Mouse (Mus musculus) G1E-ER4 (cell line): ENCODE results near the gene Adgrl1. TPM values are rescaled to one million over a fixed set of nuclear protein-coding genes. Genes with fewer than 3 reads are reported as not detected.

Experiments
- GATA1 ChIP-seq: IDR thresholded peaks from one replicate; pipeline ENCODE4 v1.8.0; 2012; ENCODE audit warnings: low read length, inconsistent platforms
- polyA plus RNA-seq: library from polyadenylated mRNA; stranded (reverse); fragments of >175 nt; gene quantifications from 2 replicates; pipeline ENCODE4 v1.2.3, GENCODE M21; 2012

Adgrl1 gene
- polyA plus RNA-seq, 1 experiment: 28.6 TPM

DNA sequence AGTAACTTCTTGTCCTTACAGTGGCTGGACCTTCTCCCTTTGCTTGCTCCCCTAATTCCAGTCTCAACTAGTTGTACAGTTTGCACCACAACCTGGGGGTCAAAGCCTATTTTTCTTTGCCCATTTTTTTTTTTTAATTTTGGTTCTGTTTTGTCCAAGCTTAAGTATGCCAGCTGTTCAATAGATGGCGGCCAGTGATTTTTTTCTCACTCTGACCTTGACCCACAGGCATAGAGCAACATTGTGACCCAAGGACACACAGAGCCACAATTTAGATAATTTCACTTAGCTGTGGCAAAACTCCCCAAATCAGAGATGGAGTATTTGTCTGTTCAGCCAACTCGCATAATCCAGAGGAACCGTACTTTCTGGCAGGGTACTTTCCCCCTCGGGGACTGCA, 71.2 kb downstream of the Adgrl1 start:
- TF ChIP-seq GATA1: no peak

DNA sequence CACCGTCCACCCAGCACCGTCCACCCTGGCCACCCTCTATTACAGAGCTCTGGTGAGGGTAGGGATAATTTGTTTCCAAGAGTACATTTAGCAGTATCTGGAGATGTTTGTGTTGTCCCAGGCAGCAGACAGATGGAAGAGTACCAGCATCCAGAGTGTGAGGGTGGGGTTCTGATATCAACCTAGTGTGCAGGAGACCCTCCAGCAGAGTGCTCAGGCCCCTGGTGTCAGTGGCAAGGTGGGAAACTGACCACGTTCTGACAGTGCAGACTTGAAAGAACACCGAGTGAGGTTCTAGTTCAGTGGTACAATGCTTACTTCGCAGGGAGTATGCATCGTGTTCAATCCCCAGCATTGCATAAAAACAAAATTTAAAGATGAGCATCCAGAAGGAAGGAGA, 71.8 kb downstream of the Adgrl1 start:
- TF ChIP-seq GATA1: no peak

DNA sequence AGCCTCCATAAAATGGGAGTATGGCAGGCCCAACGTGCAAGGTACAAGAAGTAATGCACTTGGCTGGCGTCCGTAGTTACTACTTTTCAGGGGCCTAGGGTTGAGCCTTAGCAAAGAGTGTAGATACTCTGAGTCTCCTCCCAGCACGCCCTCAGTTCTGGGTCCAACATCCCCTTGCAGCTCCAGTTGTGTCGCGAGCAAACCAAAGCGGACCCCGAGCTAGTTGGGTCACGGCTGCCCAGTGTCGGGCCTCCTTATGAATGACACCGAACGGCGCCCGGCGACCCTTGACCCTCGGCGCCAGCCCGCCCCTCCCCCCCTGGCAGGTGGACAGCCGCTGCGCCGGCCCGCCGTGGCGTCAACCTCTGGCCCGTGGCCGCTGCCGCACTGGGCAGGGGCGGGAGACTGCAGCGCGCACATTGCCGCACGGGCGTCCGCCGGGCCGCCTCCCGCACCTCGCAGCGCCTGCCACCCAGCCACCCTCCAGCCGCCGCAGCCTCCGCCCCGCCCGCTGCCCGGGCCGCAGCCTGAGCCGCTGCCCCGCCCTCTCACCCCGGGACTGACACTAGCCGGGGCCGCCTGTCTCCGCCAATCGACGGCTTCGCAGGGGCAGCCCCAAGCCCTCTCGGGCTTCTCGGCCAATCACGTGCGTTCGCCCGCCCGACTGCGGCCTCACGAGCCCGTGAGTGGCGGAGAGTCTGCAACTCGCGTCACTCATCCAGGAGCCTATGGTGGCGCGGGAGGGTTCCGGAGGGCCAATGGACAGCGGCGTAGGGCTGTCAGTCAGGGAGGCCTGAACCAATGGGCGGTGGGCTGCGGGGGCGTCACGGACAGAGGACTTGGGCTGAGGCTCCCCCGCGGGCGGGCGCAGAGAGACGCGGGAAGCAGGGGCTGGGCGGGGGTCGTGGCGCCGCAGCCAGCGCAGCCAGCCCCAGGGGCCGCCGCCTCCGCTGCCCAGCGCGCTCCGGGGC, 72.5 kb downstream of the Adgrl1 start, which contains the start of gene Prkaca:
TSS of gene Prkaca (plus strand) at position 844 of the 971 bp plus-strand sequence.
- no peak for TF ChIP-seq GATA1

DNA sequence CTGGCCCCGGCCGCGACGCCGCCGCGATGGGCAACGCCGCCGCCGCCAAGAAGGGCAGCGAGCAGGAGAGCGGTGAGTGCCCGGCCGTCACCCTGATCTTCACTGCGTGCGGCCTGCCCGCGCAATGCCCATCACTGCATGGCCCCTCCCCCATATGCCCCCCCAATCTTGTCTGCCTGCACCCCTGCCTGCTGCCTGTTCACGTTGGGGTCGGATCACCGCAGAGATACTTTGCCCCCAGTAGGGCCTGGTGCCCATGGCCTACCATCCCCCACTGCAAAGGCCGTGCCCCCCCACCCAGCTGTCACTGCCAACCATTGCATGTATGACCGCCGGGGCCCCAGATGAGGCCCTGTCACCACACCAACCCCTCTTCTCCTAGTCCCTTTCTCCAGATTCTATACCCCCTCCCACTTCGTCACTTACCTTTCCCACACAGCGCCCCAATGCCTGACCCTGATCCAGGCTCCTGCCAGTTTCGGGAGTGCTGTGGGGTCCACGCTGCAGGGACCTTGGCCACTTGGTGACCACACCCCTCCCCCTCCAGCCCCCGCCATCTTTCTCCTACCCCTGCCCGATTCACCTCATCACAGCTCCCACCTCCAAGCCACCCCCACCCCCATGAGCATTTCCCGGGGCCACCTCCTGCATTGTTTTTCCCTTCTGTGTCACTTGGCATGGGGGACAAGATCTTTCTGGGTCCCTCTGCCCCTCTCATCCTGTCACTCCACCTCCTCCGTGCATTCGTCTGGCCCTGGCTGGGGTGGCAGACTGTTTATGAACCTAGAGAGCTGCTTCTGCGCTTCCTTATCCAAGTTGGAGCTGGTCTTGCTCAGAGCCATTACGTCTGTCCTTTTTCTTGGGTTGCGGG, 73.5 kb downstream of the Adgrl1 start:
- no peak for TF ChIP-seq GATA1

DNA sequence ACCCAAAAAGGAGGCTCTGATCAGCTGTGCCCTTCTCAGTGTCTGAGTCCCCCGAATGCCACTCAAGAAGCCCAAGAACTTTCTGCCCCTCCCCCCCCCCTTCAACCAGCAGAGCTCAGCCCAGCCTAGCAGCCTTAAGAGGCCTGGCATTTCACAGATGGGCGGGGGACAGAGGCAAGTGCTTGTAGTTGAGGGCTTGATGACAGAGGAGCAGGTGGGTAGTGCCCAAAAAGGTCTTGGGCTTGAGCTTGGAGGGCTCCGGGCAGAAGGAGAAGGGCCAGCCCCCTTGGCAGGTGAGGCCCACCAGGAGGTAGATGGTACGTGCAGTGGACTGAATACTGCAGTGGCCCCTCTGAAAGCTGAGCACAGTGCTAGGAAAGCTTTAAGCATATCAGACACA, 74.6 kb downstream of the Adgrl1 start:
- no peak for TF ChIP-seq GATA1

DNA sequence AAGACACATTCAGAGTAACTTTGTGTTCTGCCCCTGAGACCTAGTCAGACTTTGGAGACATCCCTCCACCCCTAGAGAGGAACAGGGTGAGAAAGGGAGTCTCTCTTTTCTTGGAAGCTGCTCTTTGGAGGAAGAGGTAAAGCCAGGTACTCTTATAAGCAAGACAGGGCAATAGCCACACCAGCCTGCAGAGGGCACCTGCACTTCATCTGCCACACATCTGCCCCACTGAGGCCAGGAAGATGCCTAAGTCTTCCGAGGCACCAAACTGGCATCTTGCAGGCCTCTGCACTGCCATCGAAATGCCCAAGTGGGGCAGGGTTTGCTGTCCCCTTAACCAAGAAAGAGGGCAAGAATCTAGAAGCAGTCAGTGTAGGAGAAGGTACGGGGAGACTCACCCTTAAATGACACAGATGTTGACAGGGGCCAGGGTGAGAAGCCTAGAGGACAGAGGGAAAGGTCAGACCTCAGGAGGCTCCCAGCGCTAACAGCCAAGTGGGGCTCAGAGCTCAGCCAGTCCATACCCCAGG, 76.3 kb downstream of the Adgrl1 start:
- no peak for TF ChIP-seq GATA1

DNA sequence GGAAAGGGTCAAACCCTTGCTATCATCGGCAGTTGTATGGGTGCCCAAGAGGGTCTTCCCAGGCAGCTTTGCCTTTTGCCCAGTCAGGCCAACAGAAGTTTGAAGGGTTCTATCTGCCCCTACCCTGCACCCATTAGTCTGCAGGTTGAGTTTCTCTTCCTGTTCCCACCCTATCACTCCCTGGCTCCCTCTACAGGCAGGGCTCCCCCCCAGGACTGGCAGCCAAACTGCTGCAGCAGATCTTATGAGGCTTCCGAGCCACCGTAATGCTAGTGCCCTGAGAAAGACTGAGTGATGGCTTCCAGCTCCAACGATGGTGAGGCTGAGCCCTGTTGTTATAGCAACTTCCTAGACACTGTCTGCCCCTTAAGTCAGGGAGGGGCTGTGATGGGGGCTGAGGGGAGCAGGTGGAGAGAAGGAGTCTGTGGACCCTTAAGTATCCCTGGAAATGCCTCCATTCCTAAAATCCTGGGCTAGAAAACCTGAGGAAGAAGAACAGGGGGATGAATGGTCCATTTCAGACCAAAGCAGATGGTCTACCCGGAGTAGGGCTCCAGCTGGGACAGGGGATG, 77.0 kb downstream of the Adgrl1 start:
- no peak for TF ChIP-seq GATA1

DNA sequence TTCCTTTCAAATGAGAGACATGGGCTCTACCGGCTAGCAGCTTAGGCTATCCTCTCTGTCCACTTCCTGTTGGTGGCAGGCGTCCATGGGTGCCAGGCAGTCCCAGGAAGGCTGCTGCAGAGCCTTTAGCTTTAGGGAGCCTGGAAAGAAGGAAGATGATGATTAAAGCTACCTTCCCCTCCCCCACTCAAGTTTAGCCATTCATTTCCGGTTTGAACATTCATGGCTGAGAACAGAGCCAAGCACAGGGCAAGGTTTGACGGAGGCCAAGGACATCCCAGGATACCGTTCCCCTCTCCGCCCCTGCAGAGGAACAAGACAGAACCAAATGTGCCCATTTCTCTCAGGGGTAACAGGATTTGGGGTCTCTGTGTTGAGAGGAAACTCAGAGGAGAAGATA, 77.7 kb downstream of the Adgrl1 start:
- no peak for TF ChIP-seq GATA1

DNA sequence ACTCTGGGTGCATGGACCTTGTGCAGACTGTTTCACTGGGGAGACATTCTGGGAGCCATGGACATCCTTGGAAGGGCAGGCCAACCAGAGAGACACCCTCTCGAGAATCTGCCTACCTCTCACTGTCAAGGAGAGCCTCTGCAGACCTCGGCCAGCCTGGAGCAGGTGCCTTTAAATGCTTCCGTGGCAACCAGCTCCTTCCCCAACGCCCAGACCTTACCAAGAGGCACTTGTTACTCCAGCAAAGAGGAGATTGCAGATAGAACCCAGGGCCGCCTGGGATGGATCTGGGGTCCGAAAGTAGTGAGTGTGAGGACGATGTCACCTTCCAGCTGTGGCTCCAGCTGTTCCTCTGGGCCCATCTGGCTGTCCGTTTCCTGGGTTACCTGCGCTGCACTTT, 78.3 kb downstream of the Adgrl1 start:
- TF ChIP-seq GATA1: no peak

DNA sequence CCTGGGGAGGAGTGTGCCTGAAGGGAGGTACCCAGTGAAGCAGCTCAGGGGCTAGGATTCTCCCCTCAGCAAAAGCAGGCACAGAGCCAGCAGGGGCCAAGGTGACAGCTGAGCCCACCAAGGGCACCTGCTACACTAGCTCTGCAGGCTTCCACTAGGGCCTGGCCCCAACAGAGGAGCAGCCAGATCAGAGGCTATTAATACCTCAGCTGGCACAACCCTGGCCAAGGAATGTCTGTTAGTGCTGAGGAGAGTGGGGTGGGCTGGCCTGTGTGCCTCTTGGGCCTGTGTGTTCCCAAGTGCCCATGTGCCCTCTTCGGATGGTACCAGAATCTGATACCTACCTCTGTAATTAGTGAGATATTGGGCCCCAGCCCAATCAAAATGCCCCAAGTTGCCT, 80.3 kb downstream of the Adgrl1 start:
- no peak for TF ChIP-seq GATA1

DNA sequence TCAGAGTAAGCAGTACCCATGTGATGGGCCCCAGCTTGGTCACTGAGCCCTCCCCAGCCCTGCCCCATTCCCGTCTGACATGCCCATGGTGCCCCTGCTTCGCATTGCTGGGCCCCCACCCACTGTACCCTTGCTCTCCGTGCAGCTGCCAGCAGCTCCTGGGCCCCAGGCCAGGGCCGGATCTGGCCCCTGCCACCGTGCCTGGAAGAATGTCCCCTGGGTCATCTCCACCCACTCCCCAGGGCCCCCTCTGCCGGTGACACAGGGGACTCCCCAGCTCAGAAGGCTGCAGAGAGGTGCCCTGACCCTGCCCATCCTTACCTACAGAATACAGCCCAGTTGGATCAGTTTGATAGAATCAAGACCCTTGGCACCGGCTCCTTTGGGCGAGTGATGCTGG, 80.9 kb downstream of the Adgrl1 start:
- no peak for TF ChIP-seq GATA1

DNA sequence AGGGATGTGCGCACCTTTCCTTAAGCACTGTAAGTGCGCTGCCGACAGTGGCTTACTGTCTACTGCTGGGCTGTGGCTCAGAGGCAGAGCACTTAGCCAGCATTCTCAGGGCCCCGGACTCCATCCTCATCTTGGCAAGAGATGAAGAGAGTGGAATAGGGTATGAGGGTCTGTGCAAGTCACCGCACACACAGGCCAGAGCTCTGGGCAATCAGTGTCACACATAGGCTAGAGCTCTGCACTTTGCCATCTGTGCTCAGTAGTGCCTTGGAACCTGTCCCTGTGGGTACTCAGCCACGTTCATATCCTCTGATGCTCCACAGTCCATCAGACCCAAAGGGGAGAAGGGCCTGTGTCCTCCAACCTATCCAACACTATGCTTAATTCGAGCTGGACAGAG, 81.6 kb downstream of the Adgrl1 start:
- no peak for TF ChIP-seq GATA1

DNA sequence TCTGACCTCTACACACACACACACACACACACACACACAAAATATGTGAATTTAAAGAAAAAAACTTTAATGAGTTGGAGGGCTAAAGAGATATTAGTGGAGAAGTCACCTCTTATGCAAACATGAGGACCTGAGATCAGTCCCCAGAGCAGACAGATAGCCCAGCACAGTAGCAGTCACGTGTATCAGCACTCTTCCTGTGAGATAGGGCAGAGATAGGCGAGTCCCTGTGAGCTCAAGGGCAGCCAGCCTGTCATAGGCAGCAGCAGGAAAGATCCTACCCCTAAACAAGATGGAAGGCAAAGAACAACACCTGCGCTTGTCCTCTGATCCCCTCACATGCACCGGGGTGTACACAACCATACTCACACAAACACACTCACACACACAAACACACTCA, 82.5 kb downstream of the Adgrl1 start:
- TF ChIP-seq GATA1: no peak

DNA sequence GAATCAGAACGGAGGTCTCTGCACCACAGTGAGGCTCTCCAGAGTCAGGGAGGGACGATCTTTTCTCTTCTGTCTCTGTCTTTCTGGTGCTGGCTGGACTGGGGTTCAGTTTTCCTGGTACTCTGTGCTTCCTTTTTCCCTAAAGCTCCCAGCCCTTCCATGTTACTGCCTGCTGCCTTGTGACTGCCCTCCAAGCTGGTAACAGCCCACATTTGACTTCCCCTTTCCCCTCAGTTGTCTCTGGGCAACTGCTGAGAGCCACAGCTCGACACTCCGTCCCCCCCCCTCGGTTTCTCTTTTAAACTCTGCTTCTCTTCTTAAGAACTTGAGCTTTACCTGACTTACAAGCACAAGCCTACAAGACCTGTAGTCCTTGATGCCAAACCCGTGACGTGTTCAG, 89.3 kb downstream of the Adgrl1 start:
- TF ChIP-seq GATA1: no peak

DNA sequence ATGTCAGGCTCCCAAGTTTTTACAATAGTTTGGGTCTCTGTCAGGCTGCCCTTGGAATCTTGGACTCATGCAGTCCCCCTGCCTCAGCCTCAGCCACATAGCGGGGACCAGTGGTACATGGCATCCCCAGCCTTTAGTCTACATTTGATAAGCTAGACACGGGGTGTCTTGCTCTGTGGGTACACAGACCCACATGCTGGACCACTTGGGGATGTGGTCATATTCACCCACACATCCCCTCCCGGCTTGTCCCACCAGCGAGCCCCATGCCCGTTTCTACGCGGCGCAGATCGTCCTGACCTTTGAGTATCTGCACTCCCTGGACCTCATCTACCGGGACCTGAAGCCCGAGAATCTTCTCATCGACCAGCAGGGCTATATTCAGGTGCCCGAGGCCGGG, 90.3 kb downstream of the Adgrl1 start:
- TF ChIP-seq GATA1: no peak

Other genes with a start within 250 kb of the Adgrl1 start
- gene Gipc1, start 247.4 kb upstream of the Adgrl1 start, polyA plus RNA-seq: 63.1 and 78.2 TPM in 2 replicates
- 0.06 and 0.13 TPM in 2 replicates for gene Ptger1, start 233.4 kb upstream of the Adgrl1 start, polyA plus RNA-seq
- gene Pkn1, start 200.9 kb upstream of the Adgrl1 start, polyA plus RNA-seq: 75.4 and 91.7 TPM in 2 replicates
- 61.0 and 78.7 TPM in 2 replicates for gene Ddx39, start 184.9 kb upstream of the Adgrl1 start, polyA plus RNA-seq
- 49.5 and 69.7 TPM in 2 replicates for gene Adgre5, start 158.8 kb upstream of the Adgrl1 start, polyA plus RNA-seq
- not detected in 2 replicates for gene Gm10644, start 55.1 kb downstream of the Adgrl1 start, polyA plus RNA-seq
- 226 and 290 TPM in 2 replicates for gene Asf1b, start 55.4 kb downstream of the Adgrl1 start, polyA plus RNA-seq
- 53.2 and 56.2 TPM in 2 replicates for gene Prkaca, start 72.9 kb downstream of the Adgrl1 start, polyA plus RNA-seq
- gene Samd1, start 97.6 kb downstream of the Adgrl1 start, polyA plus RNA-seq: 275 and 319 TPM in 2 replicates
- 0.89 and 1.1 TPM in 2 replicates for gene 1700067K01Rik, start 101.4 kb downstream of the Adgrl1 start, polyA plus RNA-seq
- gene 2210011C24Rik, start 112.1 kb downstream of the Adgrl1 start, polyA plus RNA-seq: not detected in 2 replicates
- gene Palm3, start 121.4 kb downstream of the Adgrl1 start, polyA plus RNA-seq: 0.29 and 0.55 TPM in 2 replicates
- not detected in 2 replicates for gene Il27ra, start 142.5 kb downstream of the Adgrl1 start, polyA plus RNA-seq
- not detected in 2 replicates for gene Rln3, start 144.9 kb downstream of the Adgrl1 start, polyA plus RNA-seq
- 0.11 TPM in 2 replicates for gene Gm10643, start 165.0 kb downstream of the Adgrl1 start, polyA plus RNA-seq
- gene Rfx1, start 166.7 kb downstream of the Adgrl1 start, polyA plus RNA-seq: 41.0 and 46.3 TPM in 2 replicates
- gene Dcaf15, start 204.7 kb downstream of the Adgrl1 start, polyA plus RNA-seq: 60.0 and 74.5 TPM in 2 replicates
- 0.02 and 0.03 TPM in 2 replicates for gene Podnl1, start 225.9 kb downstream of the Adgrl1 start, polyA plus RNA-seq
- 18.0 and 21.2 TPM in 2 replicates for gene Cc2d1a, start 247.8 kb downstream of the Adgrl1 start, polyA plus RNA-seq
- 0.19 and 0.22 TPM in 2 replicates for gene 4930432K21Rik, start 247.9 kb downstream of the Adgrl1 start, polyA plus RNA-seq